In genomic region chr2:131262680-131263670, GRCm38 (mm10) we compare ENCODE assay signal across 8 mouse cellular contexts. TPM values are rescaled to one million over a fixed set of nuclear protein-coding genes. Genes with fewer than 3 reads are reported as not detected.
DNase-seq lines count a peak whose midpoint lies in the region; ATAC-seq and TF ChIP-seq lines count a peak whose summit lies in the region.

No protein-coding gene starts in this region.

- peak overlapping the region; percentile 96 for H3K9ac ChIP-seq in ES-E14 (ENCODE audit: insufficient read depth, low read depth, low read length, poor library complexity, severe bottlenecking)
- peak overlapping the region; percentile 87 for H3K9ac ChIP-seq in embryonic facial prominence, embryonic 15.5 days
- H3K9ac ChIP-seq in hindbrain, postnatal 0 days (replicated peaks; ENCODE audit: low read length) = peak overlapping the region; percentile 97

- H3K4me1 ChIP-seq in heart, embryonic 10.5 days = peaks cover 31% of the 10 kb centered on the region
- H3K4me1 ChIP-seq in ES-E14 (ENCODE audit: control insufficient read depth in 2 of 2, insufficient read depth in 2 of 2, low read length in 2 of 2, poor library complexity in 1 of 2) = peaks cover 0 to 2% of the 10 kb centered on the region in 2 experiments; a peak in 2 of 4 replicates
- peaks cover 27% of the 10 kb centered on the region for H3K4me1 ChIP-seq in embryonic facial prominence, embryonic 15.5 days
- H3K4me1 ChIP-seq in hindbrain, postnatal 0 days (ENCODE audit: insufficient read depth, low read length) = no peaks in the 10 kb centered on the region

- no peaks in the 10 kb centered on the region for H3K36me3 ChIP-seq in heart, embryonic 10.5 days
- H3K36me3 ChIP-seq in ES-E14 (ENCODE audit: control insufficient read depth, insufficient read depth, low read length, poor library complexity, severe bottlenecking) = 0 out of 2 replicates have a peak, but pooled peaks cover 3% of the 10 kb centered on the region
- no peaks in the 10 kb centered on the region for H3K36me3 ChIP-seq in embryonic facial prominence, embryonic 15.5 days
- H3K36me3 ChIP-seq in hindbrain, postnatal 0 days (ENCODE audit: insufficient read depth, low read length) = no peaks in the 10 kb centered on the region

- TF ChIP-seq CTCF in hindbrain, postnatal 0 days (IDR thresholded peaks at IDR 0.05; ENCODE audit: low read depth) = no peak

- no peaks in the 10 kb centered on the region for H3K27me3 ChIP-seq in heart, embryonic 10.5 days (ENCODE audit: insufficient read depth, poor library complexity, severe bottlenecking)
- no peaks in the 10 kb centered on the region for H3K27me3 ChIP-seq in embryonic facial prominence, embryonic 15.5 days
- H3K27me3 ChIP-seq in hindbrain, postnatal 0 days (ENCODE audit: insufficient read depth, low read length) = no peaks in the 10 kb centered on the region

- no peak for DNase-seq in heart, embryonic 10.5 days (ENCODE audit: low spot score)
- no peak for DNase-seq in heart, postnatal 25 days (ENCODE audit: low spot score)
- DNase-seq in ES-E14 (ENCODE audit: low read depth, low spot score) = peak; percentile 24
- peak; percentile 74 for DNase-seq in hindbrain, postnatal 0 days (ENCODE audit: low spot score)
- peak; percentile 75 for DNase-seq in thymus, postnatal 0 days (ENCODE audit: low spot score)
- no peak for DNase-seq in gastrocnemius, postnatal 25 days

- H3K4me3 ChIP-seq in heart, embryonic 10.5 days = peak overlapping the region; percentile 87
- H3K4me3 ChIP-seq in ES-E14 (ENCODE audit: insufficient read depth in 1 of 2, low read depth in 1 of 2, low read length in 2 of 2, poor library complexity in 1 of 2, severe bottlenecking in 1 of 2) = peak overlapping the region; percentile 70 to 86
- peak overlapping the region; percentile 83 for H3K4me3 ChIP-seq in embryonic facial prominence, embryonic 15.5 days (replicated peaks)
- H3K4me3 ChIP-seq in hindbrain, postnatal 0 days (ENCODE audit: low read length) = peak overlapping the region; percentile 86

- intact Hi-C loops in heart, postnatal 25 days (cut with DNase I) = loop anchor here (5.0 kb wide), 2 partner anchors 89 to 154 kb away; partner anchors contain the start of gene Rnf24

- WGBS in heart, embryonic 10.5 days = under 1% methylated on average over 59 of the region's 59 CpGs
- WGBS in embryonic facial prominence, embryonic 15.5 days = under 1% methylated on average over 53 of the region's 59 CpGs
- under 1% methylated on average over 59 of the region's 59 CpGs for WGBS in hindbrain, postnatal 0 days

- peak overlapping the region; percentile 70 for H3K4me2 ChIP-seq in embryonic facial prominence, embryonic 15.5 days (replicated peaks)
- peak overlapping the region; percentile 97 for H3K4me2 ChIP-seq in hindbrain, postnatal 0 days (ENCODE audit: low read depth, low read length)

- in situ Hi-C loops in ES-E14 (cut with MboI; ENCODE audit: low sequenced_read_pairs in 2 of 2, unreplicated experiment in 2 of 2) = no loop called here

- ATAC-seq in embryonic facial prominence, embryonic 15.5 days (ENCODE audit: insufficient number of reproducible peaks, low FRiP score, low TSS enrichment, low read depth) = peak; percentile 77
- ATAC-seq in hindbrain, postnatal 0 days = peak; percentile 73
- ATAC-seq in megakaryocyte, adult 5-6 weeks (ENCODE audit: poor library complexity, severe bottlenecking) = peak; percentile 56

- H3K9me3 ChIP-seq in heart, embryonic 10.5 days = no peaks in the 10 kb centered on the region
- no peaks in the 10 kb centered on the region for H3K9me3 ChIP-seq in ES-E14 (ENCODE audit: control insufficient read depth, insufficient read depth, low read depth, low read length)
- no peaks in the 10 kb centered on the region for H3K9me3 ChIP-seq in embryonic facial prominence, embryonic 15.5 days (replicated peaks)
- H3K9me3 ChIP-seq in hindbrain, postnatal 0 days (ENCODE audit: low read length) = no peaks in the 10 kb centered on the region

- peak overlapping the region; percentile 99 for H3K27ac ChIP-seq in heart, embryonic 10.5 days
- peak overlapping the region; percentile 88 for H3K27ac ChIP-seq in ES-E14 (ENCODE audit: insufficient read depth, low read depth, low read length, poor library complexity, severe bottlenecking)
- peak overlapping the region; percentile 100 for H3K27ac ChIP-seq in embryonic facial prominence, embryonic 15.5 days (replicated peaks)
- peak overlapping the region; percentile 99 for H3K27ac ChIP-seq in hindbrain, postnatal 0 days

TF ChIP-seq in ES-E14, 5 proteins besides CTCF, POLR2A, EP300 and RAD21:
- peak; percentile 52; the same call in 1 of the 2 replicates for TF ChIP-seq ZNF384 (IDR thresholded peaks at IDR 0.05; ENCODE audit: low read depth, low read length)
- TF ChIP-seq MAFK (IDR thresholded peaks at IDR 0.05; ENCODE audit: insufficient read depth, low read depth, low read length) = no peak
- TF ChIP-seq CHD2 (IDR thresholded peaks at IDR 0.05; ENCODE audit: low read depth, low read length) = no peak
- no peak for TF ChIP-seq ZC3H11A (IDR thresholded peaks at IDR 0.05; ENCODE audit: borderline replicate concordance, low read depth, low read length)
- TF ChIP-seq HCFC1 (IDR thresholded peaks at IDR 0.05; ENCODE audit: borderline replicate concordance, insufficient read depth, low read length) = no peak

RNA-seq across cellular contexts. Expression of gene Pank2, which starts 0.7 kb away (rescaled TPM):
- polyA plus RNA-seq in heart, embryonic 10.5 days (2016; fragmentation: Nextera tagmentation; extraction: Ambion mirVana) = 29.7 and 41.7 TPM in 2 replicates
- 10 to 100 TPM; 22.4 to 25.0 TPM for total RNA-seq in heart, postnatal 25 days (2021)
- total RNA-seq in ES-E14 (2012; rRNA removed) = 22.0 and 26.6 TPM in 2 replicates
- 34.7 and 39.1 TPM in 2 replicates for polyA plus RNA-seq in embryonic facial prominence, embryonic 15.5 days (2015; fragmentation: Nextera tagmentation; extraction: Ambion mirVana)
- total RNA-seq in hindbrain, postnatal 0 days (2014; rRNA removed) = 33.6 and 35.2 TPM in 2 replicates
- 24.9 and 26.5 TPM in 2 replicates for polyA plus RNA-seq in hindbrain, postnatal 0 days (2015; fragmentation: Nextera tagmentation; extraction: Ambion mirVana)
- total RNA-seq in megakaryocyte, adult 5-6 weeks (2015) = 60.1 and 74.2 TPM in 2 replicates
- 42.9 and 51.0 TPM in 2 replicates for total RNA-seq in megakaryocyte, adult 5-6 weeks (2017)
- 48.6 and 52.5 TPM in 2 replicates for polyA plus RNA-seq in thymus, postnatal 0 days (2015; fragmentation: Nextera tagmentation; extraction: Ambion mirVana)
- 10 to 100 TPM; 22.5 to 26.4 TPM for total RNA-seq in gastrocnemius, postnatal 25 days (2021)

RNA-seq across cellular contexts. Expression of gene Mavs, which starts 29.1 kb away (rescaled TPM):
- 20.3 and 21.6 TPM in 2 replicates for polyA plus RNA-seq in heart, embryonic 10.5 days (2016; fragmentation: Nextera tagmentation; extraction: Ambion mirVana)
- 10 to 100 TPM; 69.3 to 69.9 TPM for total RNA-seq in heart, postnatal 25 days (2021)
- total RNA-seq in ES-E14 (2012; rRNA removed) = 11.4 and 12.7 TPM in 2 replicates
- 21.7 and 25.1 TPM in 2 replicates for polyA plus RNA-seq in embryonic facial prominence, embryonic 15.5 days (2015; fragmentation: Nextera tagmentation; extraction: Ambion mirVana)
- 11.3 and 17.4 TPM in 2 replicates for total RNA-seq in hindbrain, postnatal 0 days (2014; rRNA removed)
- polyA plus RNA-seq in hindbrain, postnatal 0 days (2015; fragmentation: Nextera tagmentation; extraction: Ambion mirVana) = 6.1 and 6.7 TPM in 2 replicates
- 17.3 and 20.8 TPM in 2 replicates for total RNA-seq in megakaryocyte, adult 5-6 weeks (2015)
- 14.4 and 14.8 TPM in 2 replicates for total RNA-seq in megakaryocyte, adult 5-6 weeks (2017)
- 13.1 and 15.0 TPM in 2 replicates for polyA plus RNA-seq in thymus, postnatal 0 days (2015; fragmentation: Nextera tagmentation; extraction: Ambion mirVana)
- 10 to 100 TPM; 40.5 to 47.4 TPM for total RNA-seq in gastrocnemius, postnatal 25 days (2021)

RNA-seq across cellular contexts. Expression of gene Ap5s1, which starts 56.1 kb away (rescaled TPM):
- polyA plus RNA-seq in heart, embryonic 10.5 days (2016; fragmentation: Nextera tagmentation; extraction: Ambion mirVana) = 23.6 and 33.3 TPM in 2 replicates
- 10 to 100 TPM; 34.4 to 42.7 TPM for total RNA-seq in heart, postnatal 25 days (2021)
- 7.9 and 8.7 TPM in 2 replicates for total RNA-seq in ES-E14 (2012; rRNA removed)
- 27.9 and 28.0 TPM in 2 replicates for polyA plus RNA-seq in embryonic facial prominence, embryonic 15.5 days (2015; fragmentation: Nextera tagmentation; extraction: Ambion mirVana)
- 63.0 and 67.6 TPM in 2 replicates for total RNA-seq in hindbrain, postnatal 0 days (2014; rRNA removed)
- 37.1 and 37.5 TPM in 2 replicates for polyA plus RNA-seq in hindbrain, postnatal 0 days (2015; fragmentation: Nextera tagmentation; extraction: Ambion mirVana)
- 13.6 and 14.0 TPM in 2 replicates for total RNA-seq in megakaryocyte, adult 5-6 weeks (2015)
- total RNA-seq in megakaryocyte, adult 5-6 weeks (2017) = 8.4 and 13.5 TPM in 2 replicates
- polyA plus RNA-seq in thymus, postnatal 0 days (2015; fragmentation: Nextera tagmentation; extraction: Ambion mirVana) = 19.1 and 22.2 TPM in 2 replicates
- 10 to 100 TPM; 18.2 to 20.1 TPM for total RNA-seq in gastrocnemius, postnatal 25 days (2021)

Comparison
In these comparisons a context has a peak if more than half of its experiments do, and no peak if none do; other contexts are left out.
1. DNase-seq: peak in ES-E14 (single experiment), hindbrain, postnatal 0 days (single experiment) and thymus, postnatal 0 days (single experiment); none in heart, embryonic 10.5 days (single experiment), heart, postnatal 25 days (single experiment) and gastrocnemius, postnatal 25 days (single experiment).
2. Peak in every context shown above with its lines, with median percentiles within 50 percentile points of each other: H3K27ac ChIP-seq, H3K4me3 ChIP-seq, H3K9ac ChIP-seq and ATAC-seq.